In genomic region chr3:75942303-75943060, GRCm38 (mm10) we compare ENCODE assay signal across 9 mouse cellular contexts. TPM values are rescaled to one million over a fixed set of nuclear protein-coding genes. Genes with fewer than 3 reads are reported as not detected.
DNase-seq lines count a peak whose midpoint lies in the region; ATAC-seq and TF ChIP-seq lines count a peak whose summit lies in the region.
"Had no signal": no experiment of that assay in that cellular context is flagged by ENCODE, and none has a peak within 500 bp of the region (broad histone marks: within the 10 kb centered on the region; RNA-seq: fewer than 3 reads in every experiment).

No protein-coding gene starts in this region.

- H3K27ac ChIP-seq in lung, postnatal 0 days (ENCODE audit: low read length), result no peak overlapping the region
- H3K27ac ChIP-seq in intestine, embryonic 15.5 days, result peak overlapping the region; percentile 36; the same call in 1 of the 2 replicates
- H3K27ac ChIP-seq in thymus, adult 2 months (ENCODE audit: control insufficient read depth, insufficient read depth, low read length), result no peak overlapping the region
- H3K27ac ChIP-seq: embryonic facial prominence, embryonic 12.5 days had no signal

- peak; percentile 27 to 40 for DNase-seq in frontal cortex, postnatal 36 days (ENCODE audit: low spot score in 2 of 2)
- DNase-seq in frontal cortex, postnatal 25 days (ENCODE audit: low spot score in 2 of 2), result no peak
- peak; percentile 51 for DNase-seq in lung, postnatal 0 days (ENCODE audit: low spot score)
- DNase-seq in lung, postnatal 36 days, result no peak
- DNase-seq in right cerebral cortex, postnatal 25 days, result peak; percentile 26
- no peak for DNase-seq in thymus, postnatal 10 days (ENCODE audit: low spot score in 2 of 2)
- no peak for DNase-seq in thymus, adult 2 months

- no peak overlapping the region for H3K4me2 ChIP-seq in lung, postnatal 0 days (replicated peaks; ENCODE audit: low read depth, low read length)
- no peak overlapping the region; the same call in 1 of the 2 replicates for H3K4me2 ChIP-seq in intestine, embryonic 15.5 days (replicated peaks)
- H3K4me2 ChIP-seq: embryonic facial prominence, embryonic 12.5 days had no signal

- no peak for TF ChIP-seq EP300 in lung, postnatal 0 days (IDR thresholded peaks at IDR 0.05)

- no peaks in the 10 kb centered on the region for H3K36me3 ChIP-seq in lung, postnatal 0 days (ENCODE audit: insufficient read depth, low read length)
- no peaks in the 10 kb centered on the region for H3K36me3 ChIP-seq in intestine, embryonic 15.5 days
- H3K36me3 ChIP-seq in thymus, adult 2 months (ENCODE audit: control insufficient read depth, insufficient read depth, low read length), result no peaks in the 10 kb centered on the region
- H3K36me3 ChIP-seq: embryonic facial prominence, embryonic 12.5 days had no signal

- H3K9me3 ChIP-seq in lung, postnatal 0 days (ENCODE audit: low read length), result no peaks in the 10 kb centered on the region
- H3K9me3 ChIP-seq in intestine, embryonic 15.5 days, result no peaks in the 10 kb centered on the region
- H3K9me3 ChIP-seq: embryonic facial prominence, embryonic 12.5 days had no signal

- no peak overlapping the region for H3K4me3 ChIP-seq in lung, postnatal 0 days (ENCODE audit: low read depth, low read length)
- H3K4me3 ChIP-seq in intestine, embryonic 15.5 days (replicated peaks), result no peak overlapping the region
- H3K4me3 ChIP-seq in thymus, adult 2 months (ENCODE audit: control insufficient read depth, insufficient read depth, low read length), result no peak overlapping the region
- H3K4me3 ChIP-seq: embryonic facial prominence, embryonic 12.5 days had no signal

- TF ChIP-seq CTCF in lung, postnatal 0 days (IDR thresholded peaks at IDR 0.05), result no peak
- TF ChIP-seq CTCF in thymus, adult 2 months (IDR thresholded peaks at IDR 0.05; ENCODE audit: borderline replicate concordance, control insufficient read depth, extremely low read depth, insufficient read depth, low read length, poor library complexity), result no peak

- ATAC-seq in lung, postnatal 0 days, result peak; percentile 11; the same call in 1 of the 2 replicates
- peak; percentile 66 for ATAC-seq in intestine, embryonic 15.5 days

- no peak for TF ChIP-seq POLR2A in thymus, adult 2 months (IDR thresholded peaks at IDR 0.05; ENCODE audit: control insufficient read depth, extremely low read depth, insufficient read depth, low read length, poor library complexity)

- no peaks in the 10 kb centered on the region for H3K27me3 ChIP-seq in lung, postnatal 0 days (replicated peaks; ENCODE audit: insufficient read depth, low read length)
- H3K27me3 ChIP-seq in intestine, embryonic 15.5 days (replicated peaks), result no peaks in the 10 kb centered on the region
- no peaks in the 10 kb centered on the region for H3K27me3 ChIP-seq in thymus, adult 2 months (ENCODE audit: control insufficient read depth, insufficient read depth, low read length)
- H3K27me3 ChIP-seq: embryonic facial prominence, embryonic 12.5 days had no signal

- no peak overlapping the region for H3K9ac ChIP-seq in lung, postnatal 0 days (replicated peaks; ENCODE audit: low read depth)
- H3K9ac ChIP-seq in intestine, embryonic 15.5 days, result no peak overlapping the region
- H3K9ac ChIP-seq: embryonic facial prominence, embryonic 12.5 days had no signal

- WGBS in lung, postnatal 0 days, result 33% methylated on average over 12 of the region's 12 CpGs
- 48% methylated on average over 12 of the region's 12 CpGs for WGBS in intestine, embryonic 15.5 days
- WGBS in thymus, adult 2 months, result 87% methylated on average over 12 of the region's 12 CpGs

- H3K4me1 ChIP-seq in lung, postnatal 0 days (ENCODE audit: insufficient read depth, low read depth, low read length), result peaks cover 4% of the 10 kb centered on the region; the same call in 1 of the 2 replicates
- H3K4me1 ChIP-seq in intestine, embryonic 15.5 days (replicated peaks), result peaks cover 8% of the 10 kb centered on the region
- no peaks in the 10 kb centered on the region for H3K4me1 ChIP-seq in thymus, adult 2 months (replicated peaks; ENCODE audit: control insufficient read depth, insufficient read depth, low read length)

RNA-seq across cellular contexts. Expression of gene Golim4, which starts 14.3 kb away (rescaled TPM):
- polyA plus RNA-seq in lung, postnatal 0 days (2015; fragmentation: Nextera tagmentation; extraction: Ambion mirVana), result 31.0 and 34.9 TPM in 2 replicates
- polyA plus RNA-seq in intestine, embryonic 15.5 days (2015; fragmentation: Nextera tagmentation; extraction: Ambion mirVana), result 43.7 and 45.7 TPM in 2 replicates
- 12.9 and 16.1 TPM in 2 replicates for polyA plus RNA-seq in thymus, adult 2 months (2012; rRNA removed)

Comparison
In these comparisons a context has a peak if more than half of its experiments do, and no peak if none do; other contexts are left out.
1. DNase-seq: peak in frontal cortex, postnatal 36 days (2 of 2), lung, postnatal 0 days (single experiment) and right cerebral cortex, postnatal 25 days (single experiment); none in frontal cortex, postnatal 25 days (0 of 2), lung, postnatal 36 days (single experiment), thymus, postnatal 10 days (0 of 2) and thymus, adult 2 months (single experiment).